Mouse (Mus musculus) left cerebral cortex, postnatal 36 days (tissue): ENCODE measurements around the gene Kcnh8. TPM values are rescaled to one million over a fixed set of nuclear protein-coding genes. Genes with fewer than 3 reads are reported as not detected.

Experiments used
- DNase-seq, 2 experiments: peaks; one replicate each; pipeline ENCODE4 v3.0.0; 2021 to 2022; ENCODE audit warnings: low spot score in 2 of 2, mixed read lengths in 1 of 2
- intact Hi-C: fragments of 180-260 bp; cut with DNase I; formaldehyde crosslinking; loops from one replicate; pipeline ENCODE4 v1.15.1; 2025
- total RNA-seq, 2 experiments: library from RNA; stranded (reverse); gene quantifications; 2 replicates each; pipeline ENCODE4 v1.2.3; 2021

The Kcnh8 gene
- under 1 TPM; 0.62 to 0.95 TPM for total RNA-seq

DNA sequence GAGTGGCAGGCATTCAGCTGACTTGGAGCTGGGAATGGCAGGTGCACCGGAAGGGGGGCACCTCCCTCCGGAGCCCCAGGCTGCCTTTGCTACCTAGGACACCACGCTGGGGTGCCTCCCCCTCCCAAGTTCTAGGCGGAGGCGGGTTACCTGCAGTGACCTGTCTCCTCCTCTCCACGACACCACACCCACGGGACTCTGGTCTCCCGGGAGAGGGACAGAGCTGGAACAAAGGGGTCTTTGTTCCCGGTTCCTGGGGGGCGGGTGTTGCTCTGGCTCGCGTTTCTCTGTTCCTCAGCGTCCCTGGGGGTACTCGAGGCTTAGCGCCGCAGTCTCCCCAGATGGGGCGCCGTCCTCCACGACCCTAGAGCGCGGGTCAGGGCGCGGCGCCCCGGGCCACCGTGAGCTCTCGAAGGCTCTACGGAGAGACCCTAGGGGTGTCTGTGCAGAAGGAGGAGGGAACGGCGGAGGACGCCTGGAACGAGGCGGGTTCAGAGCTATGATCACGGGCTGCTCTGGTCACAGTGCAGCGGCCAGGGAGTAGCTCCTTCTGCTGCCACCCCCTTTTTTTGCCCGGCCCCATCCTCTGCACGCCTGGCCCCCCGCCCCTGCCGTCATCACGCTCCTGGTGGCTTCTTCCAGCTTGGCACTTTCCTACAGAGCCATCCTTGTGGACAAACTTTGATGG, at the start of gene Kcnh8:
Gene Kcnh8 (plus strand): TSS at position 617 of the 688 bp plus-strand sequence.
- intact Hi-C loops, result no loop called here
- peak in 1 of 2 experiments; percentile 16 for DNase-seq

- peak; percentile 20 to 55 for DNase-seq
- intact Hi-C loops, result loop anchor here (2.0 to 10.0 kb wide), 2 partner anchors 829 to 1275 kb away; no protein-coding TSS in a partner anchor
These were observed 42.4 kb upstream of the Kcnh8 start for GRCm38 (mm10) chr17:52559961-52560720.

GRCm38 (mm10) chr17:52565467-52566155, 36.9 kb upstream of the Kcnh8 start:
- no peak for DNase-seq
- intact Hi-C loops, result loop anchor here (10.0 kb wide), 1 partner anchor 1269 kb away; no protein-coding TSS in a partner anchor

DNA sequence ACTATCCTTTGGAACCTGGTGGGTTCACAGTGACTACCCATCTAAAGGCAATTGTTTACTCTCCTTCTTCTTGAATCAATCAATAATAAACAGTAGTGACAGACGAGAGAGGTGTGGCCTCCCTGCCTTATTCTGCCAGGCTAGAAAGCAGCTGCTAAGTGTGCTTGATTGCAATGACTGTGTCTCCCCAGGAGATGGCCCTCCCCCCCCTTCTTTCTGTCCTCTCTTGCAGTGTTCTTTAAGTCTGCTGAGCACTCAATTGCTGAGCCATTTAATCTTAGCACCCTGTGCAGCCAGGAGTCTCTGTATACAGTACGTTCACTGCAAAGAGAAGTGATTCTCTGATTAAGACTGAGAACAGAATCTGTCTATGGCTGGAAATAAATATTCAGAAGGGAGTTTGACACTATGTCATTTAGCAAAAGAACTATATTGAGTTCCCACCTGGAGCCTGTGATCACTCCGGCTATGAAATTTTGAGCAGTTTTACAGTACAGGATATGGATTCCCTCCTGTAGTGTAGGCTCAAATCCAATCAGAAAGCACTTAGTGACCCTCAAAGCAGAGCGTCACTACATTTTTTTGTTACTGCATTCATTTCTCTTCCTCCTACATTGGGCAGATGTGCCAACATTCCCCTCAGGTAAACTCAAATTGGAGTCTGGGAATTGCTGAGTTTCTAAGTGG, 32.8 kb upstream of the Kcnh8 start:
- DNase-seq, result no peak

DNA sequence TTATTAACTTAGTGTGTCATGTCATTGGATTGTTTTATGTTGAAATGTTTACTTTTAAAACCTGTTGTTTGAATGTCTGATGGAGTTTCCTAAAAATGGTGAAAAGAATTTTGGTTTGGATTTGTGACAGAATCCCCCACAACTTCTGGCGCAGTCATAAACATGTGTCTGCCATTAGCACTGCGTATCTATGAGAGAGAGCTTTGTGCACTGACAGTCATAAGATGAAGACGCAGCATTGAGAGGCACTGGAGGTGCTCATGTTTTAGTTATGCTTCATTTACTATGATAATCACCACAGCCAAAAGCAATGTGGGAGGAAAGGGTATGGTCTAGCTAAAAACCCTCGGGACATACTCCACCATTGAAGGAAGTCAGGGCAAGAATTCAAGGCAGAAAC, 30.3 kb upstream of the Kcnh8 start:
- DNase-seq, result no peak
- intact Hi-C loops, result no loop called here

More for the DNA sequence above, 32.8 kb upstream of the Kcnh8 start:
- intact Hi-C loops, result loop anchor here (10.0 kb wide), 1 partner anchor 1265 kb away; no protein-coding TSS in a partner anchor

DNA sequence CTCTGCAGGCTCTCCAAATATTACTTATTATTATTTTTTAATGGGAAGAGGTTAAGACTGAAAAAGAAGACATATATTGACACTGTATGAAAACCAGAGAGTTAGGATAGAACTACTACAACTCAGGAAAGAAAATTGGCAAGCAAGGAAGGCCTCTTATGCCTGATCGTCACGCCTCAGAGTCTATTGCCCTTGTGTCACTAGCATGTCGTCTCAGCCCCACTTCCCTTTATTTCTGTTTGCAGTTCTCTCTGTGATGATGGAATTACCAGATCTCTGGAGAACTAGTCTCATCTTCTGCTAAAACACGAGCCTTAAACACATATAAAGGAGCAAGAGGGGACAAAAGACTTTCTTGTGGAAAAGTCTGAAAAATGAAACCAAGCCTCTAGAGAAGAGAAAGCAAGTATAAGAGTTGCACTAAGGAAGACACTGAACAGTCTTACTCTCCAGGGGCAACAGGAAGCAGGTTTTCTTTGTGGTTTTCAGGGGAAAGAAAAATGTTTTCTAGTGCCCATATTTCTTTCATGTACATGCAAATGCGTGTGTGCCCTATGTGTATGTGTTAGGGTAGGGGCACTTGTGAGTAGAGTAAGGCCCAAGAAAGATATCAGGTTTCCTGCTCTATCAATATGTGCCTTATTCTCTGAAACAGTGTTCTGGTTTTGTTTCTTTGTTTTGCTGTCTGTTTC, 10.9 kb upstream of the Kcnh8 start:
- DNase-seq, result no peak
- intact Hi-C loops, result no loop called here

DNA sequence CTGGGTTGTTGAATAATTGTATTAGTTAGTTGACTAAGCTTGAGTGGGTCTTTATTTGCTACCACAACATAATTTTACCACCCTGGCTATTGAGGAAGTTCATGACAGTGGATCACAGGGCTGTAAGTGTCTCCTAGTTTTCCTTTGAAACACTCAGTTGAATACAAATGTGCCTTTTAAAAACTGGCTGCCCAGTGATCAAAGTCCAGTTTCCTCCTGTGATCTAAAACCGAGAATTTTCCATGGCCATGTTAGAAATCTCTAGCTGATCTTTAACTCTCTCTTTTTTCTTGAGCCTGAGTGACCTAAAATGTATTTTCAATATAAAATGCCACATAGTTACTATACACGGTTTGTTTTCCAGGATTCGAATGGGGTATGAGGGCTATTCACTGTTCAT, 3.4 kb upstream of the Kcnh8 start:
- intact Hi-C loops, result no loop called here
- no peak for DNase-seq

GRCm38 (mm10) chr17:52600882-52601371, 1.6 kb upstream of the Kcnh8 start:
- peak; percentile 67 to 68 for DNase-seq
- intact Hi-C loops, result no loop called here

DNA sequence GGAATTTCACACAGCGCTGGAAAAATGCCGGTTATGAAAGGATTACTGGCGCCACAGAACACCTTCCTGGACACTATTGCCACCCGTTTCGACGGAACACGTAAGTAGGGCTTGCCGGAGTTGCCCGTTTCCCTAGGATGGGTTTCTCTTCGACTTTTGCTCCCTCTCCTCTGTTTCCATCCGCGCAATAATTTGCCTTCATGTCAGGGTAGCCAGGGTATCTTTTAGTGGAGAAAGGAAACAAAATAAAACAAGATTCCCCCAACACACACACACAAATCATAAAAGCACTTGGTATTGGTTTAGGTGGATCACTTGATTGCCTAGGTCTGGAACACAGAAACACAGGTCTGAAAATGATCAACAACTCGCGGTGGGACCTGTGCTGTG, 267 bp downstream of the Kcnh8 start:
- no peak for DNase-seq
- intact Hi-C loops, result no loop called here

DNA sequence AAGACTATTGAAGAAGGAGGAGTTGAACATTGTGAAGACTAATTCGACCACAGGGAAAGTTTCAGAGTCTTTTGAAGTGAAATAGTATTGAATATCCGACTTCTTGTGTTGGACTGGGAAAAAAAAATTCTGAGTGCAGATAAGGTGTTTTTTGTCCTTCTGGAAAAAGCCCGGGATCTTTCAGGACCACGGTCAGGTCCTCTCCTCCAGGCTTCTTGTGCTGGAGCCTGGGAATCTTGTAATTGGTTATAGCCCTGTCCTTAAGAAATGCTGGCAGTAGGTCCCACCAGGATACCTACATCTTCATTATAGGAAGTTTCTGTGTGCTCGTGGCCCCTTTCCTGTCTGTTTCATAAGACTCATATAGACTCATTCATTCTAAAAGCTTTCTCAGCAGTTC, 902 bp downstream of the Kcnh8 start:
- intact Hi-C loops, result no loop called here
- DNase-seq, result no peak

GRCm38 (mm10) chr17:52611382-52611781, 8.9 kb downstream of the Kcnh8 start:
- intact Hi-C loops, result no loop called here
- DNase-seq, result no peak

GRCm38 (mm10) chr17:52649186-52649585, 46.7 kb downstream of the Kcnh8 start:
- intact Hi-C loops, result no loop called here
- no peak for DNase-seq

DNA sequence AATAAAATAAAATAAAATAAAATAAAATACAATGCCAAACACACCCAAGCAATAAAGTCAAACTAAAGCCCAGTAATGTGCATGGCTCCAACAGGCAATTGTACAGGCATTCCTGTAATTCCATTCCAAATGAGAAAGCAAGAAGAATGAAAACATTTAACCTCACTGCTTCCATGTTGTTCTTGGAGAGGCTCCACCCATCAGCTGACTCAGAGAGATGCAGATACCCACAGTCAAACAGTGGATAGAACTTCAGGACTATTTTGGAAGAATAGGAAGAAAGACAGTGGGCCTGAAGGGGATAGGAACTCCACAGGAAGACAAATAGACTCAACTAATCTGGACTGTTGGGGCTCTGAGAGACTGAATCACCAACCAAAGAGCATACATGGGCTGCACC, 89.5 kb downstream of the Kcnh8 start:
- intact Hi-C loops, result no loop called here
- no peak for DNase-seq

- no peak for DNase-seq
- intact Hi-C loops, result no loop called here
These were observed 99.4 kb downstream of the Kcnh8 start for GRCm38 (mm10) chr17:52701944-52702343.

DNA sequence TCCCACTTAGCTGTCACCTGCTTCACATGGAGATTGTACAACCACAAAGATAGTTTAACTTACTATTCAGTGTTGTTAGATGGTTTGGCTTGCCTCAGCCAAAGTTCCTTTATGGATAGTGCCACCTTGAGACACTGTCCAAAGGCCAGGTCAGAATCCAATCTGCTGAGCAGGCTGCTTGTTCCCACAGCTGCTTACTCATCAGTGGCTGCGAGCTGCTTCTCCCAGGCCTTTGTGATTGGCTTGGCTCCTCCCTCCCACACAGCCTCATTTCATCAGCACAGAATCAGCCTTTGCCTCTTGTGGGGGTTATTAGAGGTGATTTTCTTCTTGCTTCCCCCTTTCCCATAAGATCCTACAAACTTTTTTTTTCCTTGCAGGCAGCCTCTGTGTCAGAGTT, 109.8 kb downstream of the Kcnh8 start:
- intact Hi-C loops, result no loop called here
- DNase-seq, result no peak

- intact Hi-C loops, result no loop called here
These were observed 119.7 kb downstream of the Kcnh8 start for GRCm38 (mm10) chr17:52722214-52722613.

GRCm38 (mm10) chr17:52728806-52729205, 126.3 kb downstream of the Kcnh8 start:
- DNase-seq, result no peak
- intact Hi-C loops, result no loop called here

More at GRCm38 (mm10) chr17:52722214-52722613, 119.7 kb downstream of the Kcnh8 start:
- DNase-seq, result no peak

- intact Hi-C loops, result no loop called here
- no peak for DNase-seq
These were observed 135.9 kb downstream of the Kcnh8 start for GRCm38 (mm10) chr17:52738436-52738835.

GRCm38 (mm10) chr17:52788151-52788550, 185.6 kb downstream of the Kcnh8 start:
- no peak for DNase-seq
- intact Hi-C loops, result no loop called here
